Mouse (Mus musculus): ENCODE results near the gene Mgmt.

Mgmt gene

GRCm38 (mm10) chr7:137121243-137121858, 226.9 kb downstream of the Mgmt start:
- DNase-seq (ENCODE audit: low spot score) = no peak

- DNase-seq (ENCODE audit: low spot score) = no peak
These were observed 234.3 kb downstream of the Mgmt start for GRCm38 (mm10) chr7:137128726-137129125.

- no peak for DNase-seq (ENCODE audit: low spot score)
These were observed 235.8 kb downstream of the Mgmt start for GRCm38 (mm10) chr7:137130211-137130610.

GRCm38 (mm10) chr7:137131957-137132356, 237.5 kb downstream of the Mgmt start:
- no peak for DNase-seq (ENCODE audit: low spot score)

GRCm38 (mm10) chr7:137138101-137138500, 243.7 kb downstream of the Mgmt start:
- DNase-seq (ENCODE audit: low spot score) = no peak

- DNase-seq (ENCODE audit: low spot score) = no peak
These were observed 245.9 kb downstream of the Mgmt start for GRCm38 (mm10) chr7:137140321-137140720.

- DNase-seq (ENCODE audit: low spot score) = no peak
These were observed 247.0 kb downstream of the Mgmt start for GRCm38 (mm10) chr7:137141386-137141785.

- no peak for DNase-seq (ENCODE audit: low spot score)
These were observed 252.7 kb downstream of the Mgmt start for GRCm38 (mm10) chr7:137147101-137147500.

- DNase-seq (ENCODE audit: low spot score) = no peak
These were observed 257.4 kb downstream of the Mgmt start for GRCm38 (mm10) chr7:137151854-137152253.

- no peak for DNase-seq (ENCODE audit: low spot score)
These were observed 260.2 kb downstream of the Mgmt start for GRCm38 (mm10) chr7:137154623-137155022.

GRCm38 (mm10) chr7:137159086-137159485, 264.7 kb downstream of the Mgmt start:
- DNase-seq (ENCODE audit: low spot score) = no peak

- DNase-seq (ENCODE audit: low spot score) = no peak
These were observed 277.9 kb downstream of the Mgmt start for GRCm38 (mm10) chr7:137172278-137172677.

Data from layer of hippocampus, adult 9-10 months (tissue).